ENCODE assay signal across 24 mouse cellular contexts in genomic region chr1:139036768-139037507, GRCm38 (mm10).
DNase-seq lines count a peak whose midpoint lies in the region; ATAC-seq and TF ChIP-seq lines count a peak whose summit lies in the region.
"Had no signal": no experiment of that assay in that cellular context is flagged by ENCODE, and none has a peak within 500 bp of the region (broad histone marks: within the 10 kb centered on the region; RNA-seq: fewer than 3 reads in every experiment).

No protein-coding gene starts in this region.

- no peak overlapping the region for H3K9ac ChIP-seq in liver, postnatal 0 days (replicated peaks)
- H3K9ac ChIP-seq in MEL (ENCODE audit: control insufficient read depth, low read depth, low read length, poor library complexity, severe bottlenecking): no peak overlapping the region
- H3K9ac ChIP-seq in hindbrain, postnatal 0 days (replicated peaks; ENCODE audit: low read length): no peak overlapping the region
- H3K9ac ChIP-seq: hindbrain, embryonic 13.5 days; midbrain, embryonic 13.5 days had no signal

- no peaks in the 10 kb centered on the region for H3K79me2 ChIP-seq in MEL (ENCODE audit: control insufficient read depth, insufficient read depth, low read length, poor library complexity)

- no peak for TF ChIP-seq EP300 in liver, postnatal 0 days (IDR thresholded peaks at IDR 0.05; ENCODE audit: low read depth)
- no peak for TF ChIP-seq EP300 in MEL (IDR thresholded peaks at IDR 0.05; ENCODE audit: low read depth in 1 of 2, low read length in 2 of 2)

- no peak for TF ChIP-seq CTCF in liver, postnatal 0 days (IDR thresholded peaks at IDR 0.05; ENCODE audit: low read depth)
- no peak for TF ChIP-seq CTCF in MEL (IDR thresholded peaks at IDR 0.05 in 2 of 3, conservative IDR thresholded peaks at IDR 0.05 in 1 of 3; ENCODE audit: control insufficient read depth in 1 of 3, insufficient read depth in 1 of 3, low read depth in 2 of 3, low read length in 3 of 3, poor library complexity in 1 of 3, severe bottlenecking in 1 of 3)
- TF ChIP-seq CTCF in hindbrain, postnatal 0 days (IDR thresholded peaks at IDR 0.05; ENCODE audit: low read depth): no peak

- H3K4me3 ChIP-seq in liver, postnatal 0 days (ENCODE audit: low read depth, low read length): no peak overlapping the region
- H3K4me3 ChIP-seq in MEL (ENCODE audit: control insufficient read depth in 1 of 2, insufficient read depth in 1 of 2, low read depth in 2 of 2, low read length in 2 of 2): no peak overlapping the region
- H3K4me3 ChIP-seq in megakaryocyte, embryonic 14.5 days (replicated peaks): peak overlapping the region; percentile 85
- H3K4me3 ChIP-seq in hindbrain, postnatal 0 days (ENCODE audit: low read length): no peak overlapping the region
- H3K4me3 ChIP-seq: heart, embryonic 10.5 days; hindbrain, embryonic 13.5 days; left cerebral cortex, adult 2 months; midbrain, embryonic 13.5 days had no signal

- H3K27me3 ChIP-seq in liver, postnatal 0 days (ENCODE audit: insufficient read depth, low read length): no peaks in the 10 kb centered on the region
- no peaks in the 10 kb centered on the region for H3K27me3 ChIP-seq in MEL (ENCODE audit: control insufficient read depth in 1 of 2, insufficient read depth in 2 of 2, low read length in 2 of 2)
- no peaks in the 10 kb centered on the region for H3K27me3 ChIP-seq in megakaryocyte, embryonic 14.5 days (replicated peaks)
- H3K27me3 ChIP-seq in hindbrain, postnatal 0 days (ENCODE audit: insufficient read depth, low read length): no peaks in the 10 kb centered on the region
- H3K27me3 ChIP-seq: hindbrain, embryonic 13.5 days; midbrain, embryonic 13.5 days had no signal

- no peak for ATAC-seq in liver, postnatal 0 days
- ATAC-seq in hindbrain, postnatal 0 days: no peak
- ATAC-seq: forebrain, embryonic 16.5 days had no signal

- peaks cover 8% of the 10 kb centered on the region for H3K4me1 ChIP-seq in liver, postnatal 0 days (ENCODE audit: insufficient read depth)
- H3K4me1 ChIP-seq in MEL (ENCODE audit: control insufficient read depth in 1 of 2, insufficient read depth in 2 of 2, low read length in 2 of 2): peaks cover 2 to 7% of the 10 kb centered on the region in 2 experiments; a peak in 2 of 4 replicates
- peaks cover 58% of the 10 kb centered on the region for H3K4me1 ChIP-seq in megakaryocyte, embryonic 14.5 days
- no peaks in the 10 kb centered on the region for H3K4me1 ChIP-seq in hindbrain, postnatal 0 days (ENCODE audit: insufficient read depth, low read length)

- no peak for TF ChIP-seq RAD21 in MEL (IDR thresholded peaks at IDR 0.05; ENCODE audit: low read depth, low read length)

- WGBS in liver, postnatal 0 days (ENCODE audit: insufficient replicate concordance): 33% methylated on average over 7 of the region's 7 CpGs
- WGBS in hindbrain, postnatal 0 days: 59% methylated on average over 7 of the region's 7 CpGs

- 0 out of 2 replicates have a peak overlapping the region, but pooled peaks have one; percentile 6 for H3K27ac ChIP-seq in liver, postnatal 0 days (ENCODE audit: low read depth)
- no peak overlapping the region; the same call in 1 of the 2 replicates for H3K27ac ChIP-seq in MEL (ENCODE audit: control insufficient read depth, low read depth, low read length)
- H3K27ac ChIP-seq in hindbrain, postnatal 0 days: no peak overlapping the region
- H3K27ac ChIP-seq: heart, embryonic 10.5 days; hindbrain, embryonic 13.5 days; left cerebral cortex, adult 2 months had no signal

- no peak for TF ChIP-seq POLR2A in MEL (IDR thresholded peaks at IDR 0.05; ENCODE audit: control insufficient read depth in 1 of 2, insufficient read depth in 1 of 2, low read depth in 1 of 2, low read length in 2 of 2, poor library complexity in 1 of 2)

- H3K36me3 ChIP-seq in liver, postnatal 0 days (replicated peaks; ENCODE audit: insufficient read depth, low read length): peaks cover 5% of the 10 kb centered on the region; the same call in 1 of the 2 replicates
- peaks cover 0 to 5% of the 10 kb centered on the region in 2 experiments; a peak in 2 of 4 replicates for H3K36me3 ChIP-seq in MEL (ENCODE audit: control insufficient read depth in 1 of 2, insufficient read depth in 2 of 2, low read length in 2 of 2)
- H3K36me3 ChIP-seq in megakaryocyte, embryonic 14.5 days (replicated peaks; ENCODE audit: low read length): no peaks in the 10 kb centered on the region
- no peaks in the 10 kb centered on the region for H3K36me3 ChIP-seq in hindbrain, postnatal 0 days (ENCODE audit: insufficient read depth, low read length)
- H3K36me3 ChIP-seq: heart, embryonic 10.5 days; hindbrain, embryonic 13.5 days; midbrain, embryonic 13.5 days had no signal

- no peaks in the 10 kb centered on the region for H3K9me3 ChIP-seq in liver, postnatal 0 days (ENCODE audit: low read length)
- H3K9me3 ChIP-seq in MEL (replicated peaks; ENCODE audit: insufficient read depth, low read length): no peaks in the 10 kb centered on the region
- H3K9me3 ChIP-seq in megakaryocyte, embryonic 14.5 days: no peaks in the 10 kb centered on the region
- no peaks in the 10 kb centered on the region for H3K9me3 ChIP-seq in hindbrain, postnatal 0 days (ENCODE audit: low read length)
- H3K9me3 ChIP-seq: heart, embryonic 10.5 days; hindbrain, embryonic 13.5 days; midbrain, embryonic 13.5 days had no signal

- no peak for DNase-seq in liver, postnatal 0 days
- DNase-seq in liver (no peak), A20 (ENCODE audit: low read depth, low spot score) (peak; percentile 49), MEL (ENCODE audit: low read depth, low spot score) (peak; percentile 46)
- DNase-seq in right cerebral cortex, postnatal 36 days (ENCODE audit: low spot score in 2 of 2): no peak
- no peak for DNase-seq in hindbrain, postnatal 0 days (ENCODE audit: low spot score)
- DNase-seq in cerebellum, adult 18-20 months: no peak
- DNase-seq: adrenal gland, adult 2 months; cerebellum, adult 9-10 months; embryo, embryonic 11 days; gastrocnemius, postnatal 25 days; heart, postnatal 10 days; kidney, adult 8-10 months; kidney, postnatal 25 days; left cerebral cortex, postnatal 4 days; lung, adult 18-20 months; spleen, adult 18-20 months; thymus, postnatal 36 days had no signal

- no peak overlapping the region for H3K4me2 ChIP-seq in liver, postnatal 0 days (ENCODE audit: low read depth, low read length)
- no peak overlapping the region for H3K4me2 ChIP-seq in hindbrain, postnatal 0 days (ENCODE audit: low read depth, low read length)
- H3K4me2 ChIP-seq: hindbrain, embryonic 13.5 days; midbrain, embryonic 13.5 days had no signal

TF ChIP-seq in MEL, 35 proteins besides CTCF, POLR2A, EP300 and RAD21:
- TF ChIP-seq CHD2 (IDR thresholded peaks at IDR 0.05; ENCODE audit: low read length) (no peak), ZNF384 (IDR thresholded peaks at IDR 0.05; ENCODE audit: low read depth, low read length) (no peak), MYB (IDR thresholded peaks at IDR 0.05; ENCODE audit: low read depth, low read length) (peak; percentile 54)

Comparison
In these comparisons a context has a peak if more than half of its experiments do, and no peak if none do; other contexts are left out.
1. DNase-seq: peak in A20 (single experiment) and MEL (single experiment); none in liver, postnatal 0 days (single experiment), liver (single experiment), right cerebral cortex, postnatal 36 days (0 of 2), hindbrain, postnatal 0 days (single experiment) and cerebellum, adult 18-20 months (0 of 2).